Mouse (Mus musculus) myocyte (in vitro differentiated cells): Measurements from ENCODE around the gene Hes7. TPM values are rescaled to one million over a fixed set of nuclear protein-coding genes. Genes with fewer than 3 reads are reported as not detected.
A peak's percentile ranks its signal among the peaks of the same experiment; 100 is the strongest.

Source experiments
- H3K27me3 ChIP-seq: one replicate; pipeline ENCODE4 v1.6.1; 2011; ENCODE audit not compliant: control insufficient read depth, insufficient read depth, insufficient read length
- H3K36me3 ChIP-seq: one replicate; pipeline ENCODE4 v1.6.1; 2011; ENCODE audit not compliant: control insufficient read depth, insufficient read depth
- H3K4me2 ChIP-seq: one replicate; pipeline ENCODE4 v1.6.1; 2011; ENCODE audit warnings: low read depth, control low read depth
- H3K4me3 ChIP-seq: one replicate; pipeline ENCODE4 v1.5.1; 2011; ENCODE audit warnings: mild to moderate bottlenecking, control low read depth, moderate library complexity
- H3K79me2 ChIP-seq: one replicate; pipeline ENCODE4 v1.6.1; 2011; ENCODE audit not compliant: control insufficient read depth, insufficient read depth
- H3ac ChIP-seq: one replicate; pipeline ENCODE4 v1.6.1; 2011; ENCODE audit not compliant: control insufficient read depth, insufficient read length
- CEBPB ChIP-seq: IDR thresholded peaks from 2 replicates; pipeline ENCODE4 v1.6.1; 2011; ENCODE audit warnings: mild to moderate bottlenecking, moderate library complexity; ENCODE audit not compliant: poor library complexity, insufficient read depth, severe bottlenecking
- E2F4 ChIP-seq: IDR thresholded peaks from one replicate; pipeline ENCODE4 v1.6.1; 2011; ENCODE audit warnings: mild to moderate bottlenecking, control low read depth, moderate library complexity; ENCODE audit not compliant: insufficient read depth
- MAX ChIP-seq: IDR thresholded peaks from one replicate; pipeline ENCODE4 v1.6.1; 2011; ENCODE audit warnings: low read depth, mild to moderate bottlenecking, control low read depth
- MYOD1 ChIP-seq, 3 experiments: IDR thresholded peaks; one replicate each; pipeline ENCODE4 v1.6.1; 2011; ENCODE audit warnings: control low read depth in 2 of 3, low read depth in 2 of 3, mild to moderate bottlenecking in 2 of 3, moderate library complexity in 1 of 3; ENCODE audit not compliant: insufficient read length in 2 of 3, control insufficient read depth in 1 of 3
- MYOG ChIP-seq, 3 experiments: IDR thresholded peaks; one replicate each; pipeline ENCODE4 v1.6.1; 2011; ENCODE audit warnings: control low read depth in 2 of 3, low read depth in 2 of 3, mild to moderate bottlenecking in 2 of 3; ENCODE audit not compliant: insufficient read length in 2 of 3, control insufficient read depth in 1 of 3, insufficient read depth in 1 of 3
- POLR2A ChIP-seq: IDR thresholded peaks from one replicate; pipeline ENCODE4 v1.6.1; 2011; ENCODE audit warnings: low read depth, mild to moderate bottlenecking, control low read depth, moderate library complexity; ENCODE audit not compliant: insufficient read length
- POLR2AphosphoS2 ChIP-seq: IDR thresholded peaks from one replicate; pipeline ENCODE4 v1.6.1; 2011; ENCODE audit warnings: low read depth, control low read depth; ENCODE audit not compliant: insufficient read length
- REST ChIP-seq: IDR thresholded peaks from one replicate; pipeline ENCODE4 v1.6.1; 2011; ENCODE audit warnings: mild to moderate bottlenecking, control low read depth, moderate library complexity; ENCODE audit not compliant: insufficient read depth, insufficient read length
- SRF ChIP-seq: IDR thresholded peaks from one replicate; pipeline ENCODE4 v1.6.1; 2011; ENCODE audit warnings: low read depth; ENCODE audit not compliant: control insufficient read depth, insufficient read length
- TCF12 ChIP-seq: IDR thresholded peaks from one replicate; pipeline ENCODE4 v1.6.1; 2011; ENCODE audit warnings: mild to moderate bottlenecking, control low read depth; ENCODE audit not compliant: poor library complexity, insufficient read depth, severe bottlenecking
- TCF3 ChIP-seq: IDR thresholded peaks from one replicate; pipeline ENCODE4 v1.6.1; 2011; ENCODE audit warnings: low read depth, control low read depth; ENCODE audit not compliant: insufficient read length
- USF1 ChIP-seq: IDR thresholded peaks from one replicate; pipeline ENCODE4 v1.6.1; 2011; ENCODE audit warnings: low read depth, mild to moderate bottlenecking, control low read depth, moderate library complexity
- polyA plus RNA-seq: library from polyadenylated mRNA; unstranded; fragments of >200 nt; fragmentation: generic; extraction: Trizol; gene quantifications from one replicate; pipeline ENCODE4 v1.2.1, GENCODE M21; 2012; ENCODE audit warnings: missing spikeins

Hes7 gene
- polyA plus RNA-seq, 1 experiment: 0.28 TPM

- no peak for TF ChIP-seq POLR2AphosphoS2
Measured at GRCm38 (mm10) chr11:69119446-69120155, 603 bp upstream of the Hes7 start.

GRCm38 (mm10) chr11:69121001-69121740 is 967 bp downstream of the Hes7 start:
- TF ChIP-seq CEBPB: no peak
- no peak for TF ChIP-seq POLR2AphosphoS2
- no peak for TF ChIP-seq MYOG (IDR thresholded peaks at IDR 0.05; ENCODE audit: control insufficient read depth in 1 of 3, insufficient read depth in 1 of 3, insufficient read length in 2 of 3, low read depth in 2 of 3)
- TF ChIP-seq TCF3: no peak
- no peak for TF ChIP-seq MAX
- TF ChIP-seq TCF12: no peak
- TF ChIP-seq SRF: no peak
- no peak for TF ChIP-seq POLR2A
- TF ChIP-seq E2F4: no peak
- no peak for TF ChIP-seq MYOD1 (IDR thresholded peaks at IDR 0.05; ENCODE audit: control insufficient read depth in 1 of 3, insufficient read length in 2 of 3, low read depth in 2 of 3)
- TF ChIP-seq REST: no peak
- no peak for TF ChIP-seq USF1
- no peaks in the 10 kb centered on the region for H3K27me3 ChIP-seq
- peak overlapping the region; percentile 82 for H3ac ChIP-seq
- peak overlapping the region; percentile 68 for H3K4me3 ChIP-seq
- H3K36me3 ChIP-seq: no peaks in the 10 kb centered on the region
- H3K4me2 ChIP-seq: peak overlapping the region; percentile 99
- H3K79me2 ChIP-seq: no peaks in the 10 kb centered on the region

More at GRCm38 (mm10) chr11:69119446-69120155, 603 bp upstream of the Hes7 start:
- Histone ChIP-seq H3K4me3 (no peak overlapping the region), H3ac (no peak overlapping the region), H3K4me2 (no peak overlapping the region), H3K79me2 (no peaks in the 10 kb centered on the region), H3K27me3 (no peaks in the 10 kb centered on the region), H3K36me3 (no peaks in the 10 kb centered on the region)

- Histone ChIP-seq H3ac (peak overlapping the region; percentile 82), H3K27me3 (no peaks in the 10 kb centered on the region), H3K4me3 (peak overlapping the region; percentile 68), H3K4me2 (peak overlapping the region; percentile 99), H3K36me3 (no peaks in the 10 kb centered on the region), H3K79me2 (no peaks in the 10 kb centered on the region)
- TF ChIP-seq CEBPB: no peak
- no peak for TF ChIP-seq SRF
- TF ChIP-seq MYOD1 (IDR thresholded peaks at IDR 0.05; ENCODE audit: control insufficient read depth in 1 of 3, insufficient read length in 2 of 3, low read depth in 2 of 3): no peak
- TF ChIP-seq USF1: no peak
- no peak for TF ChIP-seq REST
- TF ChIP-seq TCF3: no peak
- TF ChIP-seq E2F4: no peak
- TF ChIP-seq MAX: no peak
- TF ChIP-seq TCF12: no peak
- TF ChIP-seq MYOG (IDR thresholded peaks at IDR 0.05; ENCODE audit: control insufficient read depth in 1 of 3, insufficient read depth in 1 of 3, insufficient read length in 2 of 3, low read depth in 2 of 3): no peak
- TF ChIP-seq POLR2AphosphoS2: no peak
- no peak for TF ChIP-seq POLR2A
Measured at GRCm38 (mm10) chr11:69121741-69122335, 1.6 kb downstream of the Hes7 start.

GRCm38 (mm10) chr11:69122336-69122951 is 2.2 kb downstream of the Hes7 start, which contains the start of gene 9130213A22Rik:
Gene 9130213A22Rik (minus strand): TSS chr11:69122589.
- no peaks in the 10 kb centered on the region for H3K79me2 ChIP-seq
- H3K4me3 ChIP-seq: peak within 1 kb of the TSS; percentile 68
- H3K4me2 ChIP-seq: peak within 1 kb of the TSS; percentile 99
- H3ac ChIP-seq: peak within 1 kb of the TSS; percentile 82
- no peaks in the 10 kb centered on the region for H3K36me3 ChIP-seq
- H3K27me3 ChIP-seq: no peaks in the 10 kb centered on the region
- TF ChIP-seq POLR2AphosphoS2 (peak; percentile 48), TCF12 (no peak), POLR2A (peak; percentile 72), MYOD1 (IDR thresholded peaks at IDR 0.05; ENCODE audit: control insufficient read depth in 1 of 3, insufficient read length in 2 of 3, low read depth in 2 of 3) (peak in 1 of 3 experiments; percentile 56), E2F4 (no peak), MYOG (IDR thresholded peaks at IDR 0.05; ENCODE audit: control insufficient read depth in 1 of 3, insufficient read depth in 1 of 3, insufficient read length in 2 of 3, low read depth in 2 of 3) (peak in 1 of 3 experiments; percentile 38)
